ENCODE assay signal across 9 mouse cellular contexts in the genomic region with DNA sequence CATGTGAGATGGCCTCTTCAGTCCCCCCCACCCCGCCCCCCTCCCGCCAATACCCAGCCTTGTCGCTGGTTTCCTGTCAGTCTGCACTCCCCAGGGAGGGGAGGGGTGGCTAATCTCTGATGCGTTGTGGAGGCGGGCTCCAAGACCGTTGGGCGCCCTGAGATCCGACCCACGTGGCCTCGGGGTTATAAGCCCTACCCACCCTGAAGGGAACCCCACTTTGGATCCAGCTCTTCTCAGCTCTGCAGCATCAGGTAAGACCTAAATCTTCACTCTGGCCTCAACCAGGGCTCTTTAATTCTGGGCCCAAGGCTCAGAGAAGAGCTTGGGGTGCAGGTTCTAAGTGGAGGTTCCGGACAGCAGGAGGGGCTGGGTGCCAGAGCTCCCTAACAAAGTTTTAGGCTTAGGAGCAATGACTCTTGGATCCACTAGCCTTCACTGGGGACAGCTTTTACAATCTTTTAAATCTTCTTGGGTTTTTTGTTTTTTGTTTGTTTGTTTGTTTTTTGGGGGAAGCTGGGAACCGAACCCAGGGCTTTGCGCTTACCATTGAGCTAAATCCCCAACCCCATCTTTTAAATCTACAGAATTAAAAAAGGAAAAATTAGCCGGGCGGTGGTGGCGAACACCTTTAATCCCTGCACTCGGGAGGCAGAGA. TPM values are rescaled to one million over a fixed set of nuclear protein-coding genes. Genes with fewer than 3 reads are reported as not detected.
DNase-seq lines count a peak whose midpoint lies in the region; ATAC-seq and TF ChIP-seq lines count a peak whose summit lies in the region.
"Had no signal": no experiment of that assay in that cellular context is flagged by ENCODE, and none has a peak within 500 bp of the region (broad histone marks: within the 10 kb centered on the region; RNA-seq: fewer than 3 reads in every experiment).

No protein-coding gene starts in this region.

- no peak for TF ChIP-seq CTCF in hindbrain, postnatal 0 days (IDR thresholded peaks at IDR 0.05; ENCODE audit: low read depth)

- 0 out of 2 replicates have a peak, but pooled peaks have one; percentile 58 for ATAC-seq in heart, embryonic 13.5 days (ENCODE audit: extremely low read depth, insufficient number of reproducible peaks, low FRiP score, low TSS enrichment)
- peak; percentile 39 for ATAC-seq in lung, embryonic 16.5 days (ENCODE audit: low read depth)
- peak; percentile 52; the same call in 1 of the 2 replicates for ATAC-seq in stomach, embryonic 16.5 days (ENCODE audit: insufficient read depth, low FRiP score)
- no peak for ATAC-seq in hindbrain, postnatal 0 days

- peak overlapping the region; percentile 42 for H3K4me2 ChIP-seq in heart, embryonic 13.5 days
- H3K4me2 ChIP-seq in lung, embryonic 16.5 days (ENCODE audit: low read depth, low read length), result no peak overlapping the region
- H3K4me2 ChIP-seq in stomach, embryonic 16.5 days (ENCODE audit: low read depth, low read length), result no peak overlapping the region
- H3K4me2 ChIP-seq in hindbrain, postnatal 0 days (ENCODE audit: low read depth, low read length), result no peak overlapping the region
- H3K4me2 ChIP-seq: limb, embryonic 12.5 days had no signal

- H3K27ac ChIP-seq in heart, embryonic 13.5 days (replicated peaks), result no peak overlapping the region; the same call in 1 of the 2 replicates
- H3K27ac ChIP-seq in lung, embryonic 16.5 days (ENCODE audit: low read length), result no peak overlapping the region
- H3K27ac ChIP-seq in stomach, embryonic 16.5 days (ENCODE audit: low read length), result no peak overlapping the region
- no peak overlapping the region for H3K27ac ChIP-seq in hindbrain, postnatal 0 days
- H3K27ac ChIP-seq: limb, embryonic 12.5 days had no signal

- WGBS in heart, embryonic 13.5 days, result 54% methylated on average over 17 of the region's 17 CpGs
- WGBS in lung, embryonic 16.5 days, result 70% methylated on average over 14 of the region's 17 CpGs
- 67% methylated on average over 17 of the region's 17 CpGs for WGBS in stomach, embryonic 16.5 days
- WGBS in hindbrain, postnatal 0 days, result 75% methylated on average over 17 of the region's 17 CpGs

- no peaks in the 10 kb centered on the region for H3K9me3 ChIP-seq in heart, embryonic 13.5 days
- no peaks in the 10 kb centered on the region for H3K9me3 ChIP-seq in lung, embryonic 16.5 days (ENCODE audit: control insufficient read depth, low read length)
- H3K9me3 ChIP-seq in stomach, embryonic 16.5 days (replicated peaks; ENCODE audit: control insufficient read depth, low read length), result no peaks in the 10 kb centered on the region
- H3K9me3 ChIP-seq in hindbrain, postnatal 0 days (ENCODE audit: low read length), result no peaks in the 10 kb centered on the region
- H3K9me3 ChIP-seq: limb, embryonic 12.5 days had no signal

- H3K27me3 ChIP-seq in heart, embryonic 13.5 days (replicated peaks), result peaks cover 25% of the 10 kb centered on the region
- H3K27me3 ChIP-seq in lung, embryonic 16.5 days (ENCODE audit: control insufficient read depth, insufficient read depth, low read depth, low read length), result peaks cover 7% of the 10 kb centered on the region
- H3K27me3 ChIP-seq in stomach, embryonic 16.5 days (ENCODE audit: control insufficient read depth, insufficient read depth, low read length), result peaks cover 5% of the 10 kb centered on the region
- H3K27me3 ChIP-seq in hindbrain, postnatal 0 days (ENCODE audit: insufficient read depth, low read length), result no peaks in the 10 kb centered on the region

- peaks cover 5% of the 10 kb centered on the region for H3K4me1 ChIP-seq in heart, embryonic 13.5 days
- H3K4me1 ChIP-seq in lung, embryonic 16.5 days (replicated peaks; ENCODE audit: control insufficient read depth, insufficient read depth, low read length), result no peaks in the 10 kb centered on the region
- H3K4me1 ChIP-seq in stomach, embryonic 16.5 days (ENCODE audit: control insufficient read depth, insufficient read depth, low read length), result no peaks in the 10 kb centered on the region; the same call in 1 of the 2 replicates
- 0 out of 2 replicates have a peak, but pooled peaks cover 3% of the 10 kb centered on the region for H3K4me1 ChIP-seq in hindbrain, postnatal 0 days (ENCODE audit: insufficient read depth, low read length)

- H3K4me3 ChIP-seq in heart, embryonic 13.5 days, result peak overlapping the region; percentile 38
- 0 out of 2 replicates have a peak overlapping the region, but pooled peaks have one; percentile 15 for H3K4me3 ChIP-seq in lung, embryonic 16.5 days (ENCODE audit: low read length)
- H3K4me3 ChIP-seq in stomach, embryonic 16.5 days (replicated peaks; ENCODE audit: low read length), result peak overlapping the region; percentile 34
- no peak overlapping the region for H3K4me3 ChIP-seq in hindbrain, postnatal 0 days (ENCODE audit: low read length)

- H3K36me3 ChIP-seq in heart, embryonic 13.5 days, result no peaks in the 10 kb centered on the region
- no peaks in the 10 kb centered on the region for H3K36me3 ChIP-seq in lung, embryonic 16.5 days (ENCODE audit: control insufficient read depth, insufficient read depth, low read length)
- no peaks in the 10 kb centered on the region for H3K36me3 ChIP-seq in stomach, embryonic 16.5 days (ENCODE audit: control insufficient read depth, insufficient read depth, low read length)
- no peaks in the 10 kb centered on the region for H3K36me3 ChIP-seq in hindbrain, postnatal 0 days (ENCODE audit: insufficient read depth, low read length)
- H3K36me3 ChIP-seq: limb, embryonic 12.5 days had no signal

- H3K9ac ChIP-seq in heart, embryonic 13.5 days, result peak overlapping the region; percentile 58; the same call in 1 of the 2 replicates
- no peak overlapping the region for H3K9ac ChIP-seq in lung, embryonic 16.5 days (ENCODE audit: low read length)
- H3K9ac ChIP-seq in stomach, embryonic 16.5 days (ENCODE audit: low read length), result no peak overlapping the region
- H3K9ac ChIP-seq in hindbrain, postnatal 0 days (replicated peaks; ENCODE audit: low read length), result no peak overlapping the region
- H3K9ac ChIP-seq: limb, embryonic 12.5 days had no signal

- DNase-seq in layer of hippocampus, postnatal 10 days (ENCODE audit: low spot score in 2 of 2), result peak; percentile 32 to 44
- DNase-seq in layer of hippocampus, adult 8-10 months (ENCODE audit: low spot score in 2 of 2), result no peak
- peak; percentile 68 for DNase-seq in adrenal gland, postnatal 14 days
- no peak for DNase-seq in frontal cortex, postnatal 25 days (ENCODE audit: low spot score in 2 of 2)
- no peak for DNase-seq in hindbrain, postnatal 0 days (ENCODE audit: low spot score)

RNA-seq across cellular contexts. Expression of a gene that starts 4.9 kb away (rescaled TPM):
- 100 to 1,000 TPM; 149 to 174 TPM for total RNA-seq in layer of hippocampus, postnatal 10 days (2021)
- total RNA-seq in layer of hippocampus, adult 8-10 months (2022), result 100 to 1,000 TPM; 145 to 183 (median 166) TPM
- total RNA-seq in adrenal gland, postnatal 14 days (2021), result 2.8 and 3.9 TPM in 2 replicates
- 0.47 and 0.51 TPM in 2 replicates for polyA plus RNA-seq in heart, embryonic 13.5 days (2015; fragmentation: Nextera tagmentation; extraction: Ambion mirVana)
- 1.6 and 2.3 TPM in 2 replicates for polyA plus RNA-seq in lung, embryonic 16.5 days (2015; fragmentation: Nextera tagmentation; extraction: Ambion mirVana)
- 1.5 and 1.7 TPM in 2 replicates for polyA plus RNA-seq in stomach, embryonic 16.5 days (2015; fragmentation: Nextera tagmentation; extraction: Ambion mirVana)
- total RNA-seq in hindbrain, postnatal 0 days (2014; rRNA removed), result 103 and 137 TPM in 2 replicates
- 33.2 and 35.6 TPM in 2 replicates for polyA plus RNA-seq in hindbrain, postnatal 0 days (2015; fragmentation: Nextera tagmentation; extraction: Ambion mirVana)

RNA-seq across cellular contexts. Expression of a gene that starts 18.1 kb away (rescaled TPM):
- total RNA-seq in layer of hippocampus, postnatal 10 days (2021), result 10 to 100 TPM; 56.1 to 59.9 TPM
- total RNA-seq in layer of hippocampus, adult 8-10 months (2022), result 10 to 100 TPM; 61.3 to 76.3 (median 69.6) TPM
- 56.5 and 74.2 TPM in 2 replicates for total RNA-seq in adrenal gland, postnatal 14 days (2021)
- 104 and 115 TPM in 2 replicates for polyA plus RNA-seq in heart, embryonic 13.5 days (2015; fragmentation: Nextera tagmentation; extraction: Ambion mirVana)
- polyA plus RNA-seq in lung, embryonic 16.5 days (2015; fragmentation: Nextera tagmentation; extraction: Ambion mirVana), result 143 and 167 TPM in 2 replicates
- 116 and 119 TPM in 2 replicates for polyA plus RNA-seq in stomach, embryonic 16.5 days (2015; fragmentation: Nextera tagmentation; extraction: Ambion mirVana)
- 60.7 and 63.5 TPM in 2 replicates for total RNA-seq in hindbrain, postnatal 0 days (2014; rRNA removed)
- 125 and 135 TPM in 2 replicates for polyA plus RNA-seq in hindbrain, postnatal 0 days (2015; fragmentation: Nextera tagmentation; extraction: Ambion mirVana)

RNA-seq across cellular contexts. Expression of a gene that starts 37.9 kb away (rescaled TPM):
- total RNA-seq in layer of hippocampus, postnatal 10 days (2021), result under 1 TPM; 0.48 to 0.62 TPM
- under 1 TPM in 1 of 4 experiments, not detected in 3; 0.79 TPM for total RNA-seq in layer of hippocampus, adult 8-10 months (2022)
- total RNA-seq in adrenal gland, postnatal 14 days (2021), result 0.64 and 1.4 TPM in 2 replicates
- 2.1 and 8.2 TPM in 2 replicates for polyA plus RNA-seq in heart, embryonic 13.5 days (2015; fragmentation: Nextera tagmentation; extraction: Ambion mirVana)
- polyA plus RNA-seq in lung, embryonic 16.5 days (2015; fragmentation: Nextera tagmentation; extraction: Ambion mirVana), result 0.64 and 3.4 TPM in 2 replicates
- polyA plus RNA-seq in stomach, embryonic 16.5 days (2015; fragmentation: Nextera tagmentation; extraction: Ambion mirVana), result 17.4 and 19.0 TPM in 2 replicates
- 0.37 TPM in 1 of 2 replicates, not detected in the other for total RNA-seq in hindbrain, postnatal 0 days (2014; rRNA removed)
- 0.10 and 0.55 TPM in 2 replicates for polyA plus RNA-seq in hindbrain, postnatal 0 days (2015; fragmentation: Nextera tagmentation; extraction: Ambion mirVana)

Comparison
In these comparisons a context has a peak if more than half of its experiments do, and no peak if none do; other contexts are left out.
1. DNase-seq: peak in layer of hippocampus, postnatal 10 days (2 of 2) and adrenal gland, postnatal 14 days (single experiment); none in layer of hippocampus, adult 8-10 months (0 of 2), frontal cortex, postnatal 25 days (0 of 2) and hindbrain, postnatal 0 days (single experiment).
2. RNA of a gene that starts 4.9 kb away (total RNA-seq): 145 to 183 TPM in layer of hippocampus, adult 8-10 months, 149 to 174 TPM in layer of hippocampus, postnatal 10 days and 103 to 137 TPM in hindbrain, postnatal 0 days; 2.8 to 3.9 TPM in adrenal gland, postnatal 14 days; every median in the first group is over 10 times any median in the second.